Mouse (Mus musculus) ovary, postnatal 14 days (tissue): ENCODE measurements around the gene Ankrd28.

Experiments used
- DNase-seq: peaks from one replicate; pipeline ENCODE4 v3.0.0; 2022; ENCODE audit warnings: low spot score

Ankrd28 gene

DNA sequence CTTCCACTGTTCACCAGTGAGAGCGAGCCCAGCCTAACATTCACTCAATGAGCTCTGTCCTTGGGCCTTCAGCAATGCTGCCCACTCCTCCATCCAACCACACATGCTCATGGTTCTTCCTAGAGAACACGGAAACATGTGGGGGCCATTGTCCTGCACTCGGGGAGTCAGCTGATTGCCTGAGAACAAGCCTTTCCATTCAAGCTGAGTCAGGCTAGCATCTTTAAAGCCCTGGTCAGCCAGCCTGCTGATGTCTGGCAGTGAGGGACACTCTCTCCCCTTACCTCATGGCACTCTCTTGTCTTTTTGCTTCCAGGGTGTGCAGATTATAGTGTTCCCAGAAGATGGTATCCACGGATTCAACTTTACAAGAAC is 164.9 kb downstream of the Ankrd28 start:
- DNase-seq: no peak

DNA sequence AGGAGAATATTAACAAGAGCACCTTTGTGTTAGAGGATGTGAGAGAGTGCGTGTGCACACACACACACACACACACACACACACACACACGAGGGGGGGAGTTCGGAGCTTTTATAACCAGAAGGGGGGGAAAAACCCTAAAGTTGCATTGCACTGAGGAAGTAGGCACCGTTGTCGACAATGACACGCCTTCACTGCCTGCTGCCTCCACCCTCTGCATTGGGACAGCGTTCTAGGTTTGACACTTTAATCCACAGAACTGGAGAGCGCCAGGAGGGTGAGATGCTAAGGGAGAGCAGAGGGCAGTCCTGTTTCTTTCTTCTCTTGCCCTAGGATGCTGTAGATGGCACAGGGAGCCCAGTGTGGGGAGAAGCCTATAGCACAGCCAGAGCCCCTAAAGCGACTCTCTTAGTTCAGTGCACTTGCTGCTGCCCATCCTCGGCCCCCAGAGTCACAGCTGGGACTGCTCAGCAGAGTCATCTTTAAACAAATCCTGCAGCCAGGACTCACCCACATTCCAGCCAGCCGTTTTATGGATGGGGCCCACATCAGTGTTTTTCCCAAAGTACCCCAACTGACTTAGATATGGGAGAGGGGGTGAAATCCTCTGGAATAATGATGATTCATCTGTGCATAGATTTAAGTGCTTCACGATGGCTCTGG is 165.4 kb downstream of the Ankrd28 start:
- no peak for DNase-seq

DNA sequence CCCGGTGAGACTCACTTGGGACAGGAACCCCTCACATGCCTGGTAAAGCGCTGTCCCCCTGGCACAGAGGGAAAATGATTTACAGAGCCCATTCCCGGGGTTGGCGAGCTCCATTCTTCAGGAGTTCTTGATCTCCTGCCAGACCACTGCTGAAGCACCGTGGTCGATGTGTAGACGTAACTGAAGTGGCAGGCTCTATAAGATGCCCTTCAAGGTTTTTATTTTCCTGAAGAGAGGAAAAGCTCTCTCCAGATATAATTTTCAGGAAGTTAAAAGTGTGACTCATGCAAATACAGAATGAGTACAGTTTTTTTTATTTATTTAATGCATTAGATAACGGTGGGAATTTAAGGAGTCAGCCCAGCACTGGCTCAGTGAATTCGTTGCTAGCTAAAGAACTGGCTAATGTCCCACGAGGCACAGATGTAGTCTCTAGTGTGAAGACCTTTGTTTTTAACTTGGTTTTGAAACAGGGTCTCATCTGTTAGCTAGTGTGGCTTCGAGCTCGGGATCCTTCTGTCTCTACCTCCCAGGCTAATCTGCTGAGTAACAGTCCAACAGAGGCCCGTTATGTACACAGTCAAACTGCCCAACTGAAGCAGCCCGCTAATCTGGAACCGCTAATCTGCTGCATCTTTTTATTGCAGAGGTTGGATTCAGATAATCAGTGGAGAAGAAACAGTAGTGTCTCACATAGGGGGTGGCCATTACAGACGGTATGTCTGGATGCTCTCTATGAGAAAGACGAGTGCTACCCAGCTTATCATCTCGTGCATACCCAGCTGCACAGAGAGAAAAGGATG is 166.2 kb downstream of the Ankrd28 start:
- DNase-seq: no peak

DNA sequence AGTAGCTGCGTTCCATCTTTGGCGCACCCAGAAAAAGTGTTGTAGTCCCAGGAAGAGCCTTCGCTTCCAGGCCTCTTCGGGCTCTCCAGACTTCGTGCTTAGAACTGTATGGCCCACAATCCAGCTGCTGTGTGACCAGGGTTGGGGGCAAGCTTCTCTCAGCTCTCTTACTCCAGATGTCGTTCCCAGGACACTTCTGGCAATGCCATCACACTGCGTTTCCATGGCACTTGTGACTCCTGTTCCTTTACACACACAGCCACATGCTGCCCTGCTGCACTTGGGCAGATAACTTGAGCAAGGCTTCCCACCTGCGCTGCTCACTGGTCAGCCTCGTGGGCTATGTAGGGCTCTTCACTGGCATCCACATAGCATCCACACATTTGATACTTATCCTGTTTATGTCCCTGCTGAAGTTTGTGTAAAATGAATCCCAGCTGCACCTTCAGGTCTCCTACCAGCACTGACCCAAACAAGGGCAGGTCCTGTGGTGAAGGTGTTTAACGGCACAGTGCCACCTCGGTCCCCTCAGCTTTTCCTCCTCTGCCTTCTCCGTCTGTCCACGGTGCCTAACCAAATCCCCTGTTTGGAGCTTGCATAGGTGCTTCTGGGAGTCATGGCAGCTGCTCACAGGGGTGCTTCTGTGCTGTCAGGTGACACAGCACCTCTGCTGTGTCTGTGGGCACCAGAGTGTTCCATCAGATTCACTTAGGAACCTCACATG is 166.9 kb downstream of the Ankrd28 start:
- DNase-seq: no peak

DNA sequence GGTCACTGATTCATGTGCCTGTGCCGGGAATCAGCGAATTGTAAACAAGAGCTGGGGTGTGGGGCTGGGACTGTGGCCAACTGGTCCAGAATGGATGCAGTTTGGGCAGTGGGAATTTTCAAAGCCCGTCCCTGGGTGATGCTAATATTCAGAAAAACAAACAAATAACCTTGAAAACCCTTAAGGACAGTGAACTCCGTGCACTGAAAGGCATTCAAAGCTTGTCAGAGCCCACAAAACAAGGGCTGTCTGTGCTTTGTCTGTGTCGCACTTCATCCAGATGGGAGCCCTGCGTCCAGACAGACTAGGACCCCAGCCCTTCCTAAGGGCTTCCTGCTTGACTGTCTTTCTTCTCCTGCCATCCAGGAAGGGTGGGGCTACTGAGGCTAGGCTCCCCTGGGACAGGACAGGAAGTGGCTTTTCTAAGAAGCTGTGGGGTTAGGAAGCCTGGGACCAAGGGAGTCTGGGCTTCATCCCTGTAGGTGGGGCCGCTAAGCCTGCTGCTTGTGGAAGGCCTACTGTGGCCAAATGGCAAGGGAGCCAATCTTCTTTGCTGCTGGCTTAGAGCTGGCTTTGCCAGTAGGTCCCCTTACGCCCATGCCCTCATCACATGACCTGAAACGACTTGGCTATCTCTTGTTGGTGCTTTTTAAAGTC is 167.8 kb downstream of the Ankrd28 start:
- no peak for DNase-seq

DNA sequence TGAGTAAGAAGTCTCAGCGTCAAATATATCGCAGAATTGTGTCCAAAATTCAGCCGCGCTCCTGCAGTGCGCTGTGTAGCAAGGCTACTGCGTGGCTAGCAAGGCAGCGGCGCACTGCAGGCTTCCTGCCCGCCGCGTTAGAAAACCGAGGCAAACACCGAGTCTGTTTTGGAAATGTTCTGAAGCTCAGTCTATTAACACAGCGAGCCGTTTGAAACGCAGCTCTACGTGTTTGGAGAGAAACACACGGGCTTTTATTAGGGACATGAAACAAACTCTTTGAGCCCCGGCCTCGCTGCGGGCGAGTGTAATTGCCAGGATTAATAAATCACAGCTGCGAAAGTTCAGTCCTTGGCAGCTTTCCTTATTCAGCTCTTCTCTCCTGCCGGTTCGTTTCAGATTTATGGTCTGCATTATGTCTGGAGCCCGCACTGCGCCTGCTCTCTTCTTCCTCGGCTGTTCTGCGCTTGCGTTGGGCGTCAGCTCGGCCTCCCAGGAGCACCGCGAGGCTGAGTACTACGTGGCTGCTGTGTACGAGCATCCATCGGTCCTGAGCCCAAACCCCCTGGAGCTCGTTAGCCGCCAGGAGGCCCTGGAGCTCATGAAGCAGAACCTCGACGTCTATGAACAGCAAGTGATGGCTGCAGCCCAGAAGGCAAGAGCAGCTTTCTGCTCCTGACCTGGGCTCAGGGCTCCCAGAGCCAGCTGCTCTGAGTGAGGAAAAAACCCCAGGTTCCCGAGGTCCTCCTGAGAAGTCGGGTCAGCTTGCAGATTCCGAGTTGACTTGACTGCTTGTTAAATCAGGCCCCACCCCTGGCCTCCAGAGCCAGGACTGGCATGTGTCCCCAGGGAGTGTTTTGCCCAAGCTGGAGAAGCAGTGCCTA is 168.5 kb downstream of the Ankrd28 start:
- peak; percentile 66 for DNase-seq

DNA sequence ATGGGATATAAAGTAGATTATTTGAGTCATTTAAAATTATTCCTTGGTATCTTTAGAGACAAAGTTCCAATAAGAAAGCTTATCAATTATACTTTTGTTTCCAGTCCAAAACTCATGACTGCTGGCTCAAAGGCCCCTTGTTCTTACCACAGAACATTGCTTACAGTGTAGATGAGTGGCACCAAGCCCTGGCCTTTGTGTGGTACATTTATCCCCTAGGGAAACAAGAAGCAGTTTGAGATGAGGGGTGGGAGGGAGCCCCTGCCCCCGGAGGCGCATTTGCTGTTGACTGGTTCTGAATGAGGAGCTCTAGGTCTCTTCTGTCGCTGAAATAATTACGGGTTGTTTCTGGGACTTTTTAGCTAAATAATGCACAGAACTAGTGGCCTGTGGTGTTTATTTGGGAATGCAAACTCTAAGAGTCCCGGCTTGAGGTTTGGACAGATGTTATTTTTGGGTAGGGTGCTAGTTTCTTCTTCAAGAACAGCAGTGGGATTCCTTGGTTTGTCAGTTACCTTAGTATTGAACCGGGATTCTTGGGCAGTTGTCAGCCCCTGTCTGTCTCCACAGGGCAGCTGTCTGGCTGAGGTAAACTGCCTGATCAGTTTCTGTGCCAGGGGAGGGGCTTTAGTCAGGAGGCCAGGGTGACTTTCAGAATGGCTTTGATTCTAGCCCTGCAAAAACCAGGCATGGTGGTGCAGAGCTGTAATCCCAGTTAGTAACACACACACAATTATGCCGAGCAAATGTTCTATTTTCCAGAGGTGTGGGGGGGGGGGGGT is 169.9 kb downstream of the Ankrd28 start:
- no peak for DNase-seq

DNA sequence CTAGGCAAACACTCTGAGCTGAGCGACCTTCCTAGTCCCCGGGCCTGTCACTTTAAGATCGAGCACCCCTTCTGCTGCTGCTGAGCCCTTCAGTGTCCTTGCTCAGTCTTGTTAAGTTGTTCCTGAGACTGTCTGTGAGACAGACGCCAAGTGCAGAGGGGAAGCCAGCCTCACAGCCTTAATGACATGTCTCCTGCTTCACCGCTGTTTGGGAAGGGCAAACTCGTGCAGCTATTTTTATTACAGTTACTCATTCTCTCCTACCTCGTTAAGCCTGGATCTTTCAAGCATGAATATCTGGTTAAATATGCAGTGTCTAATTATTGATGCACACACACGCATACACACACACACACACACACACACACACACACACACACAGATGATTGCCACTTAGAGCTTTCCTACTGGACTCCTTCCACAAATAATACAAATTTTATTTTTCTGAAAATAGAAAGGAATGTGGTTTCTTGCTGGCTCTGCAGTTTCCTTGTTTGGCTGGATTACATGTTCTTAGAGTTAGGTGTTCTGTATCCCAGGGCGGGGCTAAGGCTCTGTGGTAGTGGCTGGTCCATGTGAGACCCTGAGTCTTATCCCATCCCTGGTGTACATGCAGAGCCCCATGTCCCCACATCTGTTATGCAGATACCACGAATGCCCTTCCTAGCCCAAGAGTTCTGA is 170.8 kb downstream of the Ankrd28 start:
- DNase-seq: no peak

DNA sequence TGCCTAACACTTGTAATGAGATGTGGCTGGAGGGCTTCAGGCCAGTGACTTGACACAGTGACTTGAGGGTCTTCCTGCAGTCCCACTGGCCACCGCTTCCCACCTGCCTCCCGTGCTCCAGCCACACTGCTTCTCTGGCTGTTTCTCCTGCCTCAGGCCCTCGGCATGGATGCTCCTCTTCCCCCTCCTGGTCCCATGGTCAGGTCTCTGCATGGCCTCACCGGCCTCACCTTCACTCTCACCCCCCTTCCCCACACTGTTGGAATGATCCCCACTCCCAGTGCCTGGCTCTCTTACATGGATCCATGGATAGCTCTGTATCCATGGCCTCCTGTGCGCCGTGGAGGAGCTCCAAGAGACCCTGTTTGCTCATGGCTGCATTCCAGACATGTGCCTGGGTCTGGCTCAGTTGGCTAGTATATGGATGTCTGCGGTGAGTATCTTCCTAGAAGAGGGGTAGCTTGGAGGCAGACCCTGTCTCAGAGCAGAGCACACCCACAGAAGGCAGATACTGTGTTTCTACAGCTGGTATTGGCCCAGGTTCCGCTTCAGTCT is 172.2 kb downstream of the Ankrd28 start:
- DNase-seq: no peak

DNA sequence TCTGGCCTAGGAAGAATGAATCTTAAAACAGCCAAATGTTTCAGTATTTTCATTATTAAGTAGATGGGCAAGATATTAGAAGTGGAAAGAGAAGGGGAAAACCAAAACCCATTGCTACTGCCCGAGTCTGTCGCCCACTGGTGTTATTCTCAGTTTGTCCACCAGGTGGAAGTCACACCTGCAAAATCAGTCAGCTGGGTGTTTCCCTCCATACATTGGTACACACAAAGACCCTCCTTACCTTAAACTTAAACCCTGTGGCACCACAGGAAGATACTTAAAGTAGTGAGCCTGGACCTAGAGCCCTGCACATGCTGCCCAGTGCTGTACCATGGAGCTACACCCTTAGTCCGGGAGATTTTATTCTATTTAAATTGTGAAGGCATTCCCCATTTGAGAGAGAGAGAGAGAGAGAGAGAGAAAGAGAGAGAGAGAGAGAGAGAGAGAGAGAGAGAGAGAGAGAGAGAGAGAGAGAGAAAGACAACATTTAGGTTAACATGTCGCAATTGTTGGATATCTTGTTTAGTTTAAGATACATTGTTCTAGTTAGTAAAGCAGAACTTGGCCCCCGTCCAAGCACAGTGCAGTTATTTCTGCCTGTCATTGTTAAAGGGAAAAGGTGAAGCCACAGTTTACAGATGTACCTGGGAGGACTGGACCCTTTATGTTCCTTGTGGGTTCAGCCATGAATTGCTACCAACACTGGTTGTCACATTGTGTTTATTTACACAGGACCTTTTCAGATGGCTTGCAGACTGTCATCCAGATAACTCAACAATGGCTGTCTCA is 173.4 kb downstream of the Ankrd28 start:
- peak; percentile 60 for DNase-seq

DNA sequence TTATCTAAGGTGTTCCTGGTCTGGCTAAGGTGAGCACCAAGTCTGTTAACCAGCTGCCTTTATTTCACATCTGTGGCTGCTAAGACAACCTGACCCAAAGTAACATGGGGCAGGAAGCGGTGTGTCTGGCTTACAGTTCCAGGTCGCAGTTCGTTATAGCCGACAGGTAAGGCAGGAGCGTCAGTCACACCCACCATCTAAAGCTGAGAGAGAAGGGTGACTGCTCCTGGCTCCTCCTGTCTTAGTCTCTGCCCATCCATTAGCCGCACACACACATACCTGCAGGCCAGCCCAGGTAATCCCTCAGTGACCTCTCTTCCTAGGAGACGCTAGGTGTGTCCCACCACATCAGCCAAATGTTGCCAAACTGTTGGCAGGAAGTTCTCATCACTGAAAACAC is 174.1 kb downstream of the Ankrd28 start:
- no peak for DNase-seq

DNA sequence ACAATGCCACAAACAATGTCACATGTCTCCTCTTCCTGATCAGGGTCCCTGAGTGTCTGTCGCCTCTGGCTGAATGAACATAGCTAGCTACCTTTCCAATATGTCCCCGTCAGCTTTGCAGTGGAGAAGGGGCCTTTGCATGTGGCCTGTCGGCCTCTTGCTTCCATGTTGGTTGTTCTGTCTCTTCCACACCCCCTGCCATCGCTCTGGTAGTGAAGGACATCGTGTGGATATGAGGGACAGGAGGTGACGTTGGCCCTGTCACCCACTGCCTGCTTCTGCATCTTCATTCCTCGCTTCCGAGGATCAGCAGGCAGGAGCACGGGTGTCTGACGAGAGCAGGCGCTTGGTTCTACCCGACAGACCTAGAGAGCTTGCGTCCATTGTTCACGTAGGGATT is 175.0 kb downstream of the Ankrd28 start:
- DNase-seq: no peak

DNA sequence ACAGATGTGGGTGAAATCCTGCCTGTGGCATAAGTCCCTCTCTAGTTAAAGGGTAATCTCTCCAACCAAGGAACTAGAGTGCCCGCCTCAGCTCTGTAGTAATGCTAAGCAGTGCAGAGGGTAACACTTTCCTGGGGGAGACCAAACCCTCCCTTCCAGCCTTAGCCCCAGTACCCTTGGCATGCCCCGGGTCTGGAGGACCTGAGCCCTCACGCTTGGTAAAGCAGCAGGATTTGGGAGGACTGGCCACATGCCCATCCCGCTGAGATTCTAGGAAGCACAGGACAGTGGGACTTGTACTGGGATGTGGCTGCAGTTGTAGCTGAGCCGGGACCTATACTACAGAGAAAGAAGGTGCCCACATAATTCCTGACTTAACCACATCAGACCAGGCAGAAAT is 175.6 kb downstream of the Ankrd28 start:
- no peak for DNase-seq

DNA sequence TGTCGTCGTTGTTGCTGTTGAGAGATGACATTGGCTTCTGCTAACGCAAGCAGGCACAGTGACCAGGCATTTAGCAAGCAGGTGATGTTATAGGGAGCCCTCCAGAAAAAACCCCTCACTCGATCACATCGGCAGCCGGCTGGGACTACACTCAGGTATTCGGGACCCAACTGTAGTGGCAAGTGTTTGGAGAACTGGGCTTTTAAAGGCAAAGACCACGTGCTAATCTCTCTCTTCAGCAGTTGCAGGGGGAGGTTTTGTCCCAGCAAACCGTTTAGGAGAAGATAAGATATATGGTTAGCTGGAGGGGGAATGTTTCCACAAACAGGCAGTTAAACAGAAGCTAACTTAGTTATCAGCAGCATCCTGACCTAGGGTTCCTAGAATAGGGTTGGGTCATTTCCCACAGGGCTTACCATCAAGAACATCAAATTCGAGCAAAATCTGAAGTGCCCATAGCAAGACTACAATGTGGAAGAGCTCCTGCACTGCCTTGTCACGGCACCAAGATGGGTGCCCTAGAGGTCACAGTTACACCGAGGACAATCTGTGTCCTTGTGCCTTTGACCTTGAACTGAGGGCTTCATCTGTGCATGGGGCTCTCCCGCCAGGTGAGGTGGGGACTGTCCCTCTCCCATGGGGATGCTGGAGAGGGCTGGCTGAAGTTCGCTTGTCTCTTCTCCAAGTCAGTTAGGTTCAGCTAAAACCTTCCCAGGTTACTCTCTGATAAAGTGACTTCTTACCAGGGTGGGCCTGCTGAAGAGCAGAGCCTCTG is 177.2 kb downstream of the Ankrd28 start:
- DNase-seq: no peak

DNA sequence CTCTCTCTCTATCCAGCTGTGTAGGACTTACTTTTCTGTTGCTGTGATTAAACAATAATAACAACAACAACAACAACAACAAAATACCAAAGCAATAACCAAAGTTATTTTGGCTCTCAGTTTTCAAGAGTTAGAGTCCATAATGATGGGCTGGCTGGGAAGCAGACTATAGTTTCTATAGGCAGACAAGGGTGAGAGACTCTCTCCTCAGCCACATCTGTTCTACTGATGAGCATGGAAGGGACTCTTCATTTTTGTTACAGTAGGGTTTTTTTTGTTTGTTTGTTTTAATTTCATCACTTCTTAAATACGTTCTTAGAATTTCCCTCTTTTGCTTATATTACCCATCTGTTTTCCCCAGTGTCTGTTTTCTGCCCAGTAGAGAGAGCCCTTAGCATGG is 177.8 kb downstream of the Ankrd28 start:
- DNase-seq: no peak

DNA sequence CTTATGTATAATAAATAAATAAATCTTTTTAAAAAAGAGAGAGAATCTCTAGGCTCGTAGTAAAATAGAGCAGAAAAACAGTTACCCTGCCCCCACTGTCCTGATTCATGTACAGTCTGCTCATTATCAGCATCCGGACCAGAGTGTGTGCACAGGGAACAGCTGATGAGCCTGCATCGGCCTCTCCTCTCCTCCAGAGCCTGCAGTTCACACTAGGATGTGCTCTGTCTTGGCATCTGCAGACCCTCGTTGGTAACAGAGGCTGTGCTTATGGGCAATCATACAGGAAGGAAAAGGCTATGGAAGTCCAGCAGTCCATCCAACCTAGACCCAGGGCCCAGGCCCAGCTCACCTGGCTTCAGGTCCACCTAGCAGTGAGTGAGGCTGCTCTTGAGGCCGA is 178.3 kb downstream of the Ankrd28 start:
- DNase-seq: no peak

DNA sequence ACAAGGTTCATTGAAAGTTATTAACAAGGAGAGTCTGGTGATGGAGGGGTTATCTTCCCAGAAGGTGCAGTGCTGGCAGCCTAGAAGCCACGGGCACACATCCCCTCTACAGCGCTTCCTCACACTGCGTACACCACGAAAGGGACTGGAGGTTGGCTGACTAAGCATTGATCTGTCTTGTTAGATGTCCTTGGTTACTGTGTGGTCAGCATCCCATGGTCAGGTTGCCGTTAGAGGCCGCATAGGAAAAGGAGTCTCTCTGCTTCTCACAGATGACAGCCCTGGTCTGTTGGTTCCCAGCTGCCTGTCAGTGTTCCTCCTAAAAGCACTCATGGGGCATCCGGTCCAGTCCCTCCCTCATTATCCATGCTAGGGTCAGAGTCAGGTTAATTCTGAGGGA is 179.2 kb downstream of the Ankrd28 start:
- no peak for DNase-seq

DNA sequence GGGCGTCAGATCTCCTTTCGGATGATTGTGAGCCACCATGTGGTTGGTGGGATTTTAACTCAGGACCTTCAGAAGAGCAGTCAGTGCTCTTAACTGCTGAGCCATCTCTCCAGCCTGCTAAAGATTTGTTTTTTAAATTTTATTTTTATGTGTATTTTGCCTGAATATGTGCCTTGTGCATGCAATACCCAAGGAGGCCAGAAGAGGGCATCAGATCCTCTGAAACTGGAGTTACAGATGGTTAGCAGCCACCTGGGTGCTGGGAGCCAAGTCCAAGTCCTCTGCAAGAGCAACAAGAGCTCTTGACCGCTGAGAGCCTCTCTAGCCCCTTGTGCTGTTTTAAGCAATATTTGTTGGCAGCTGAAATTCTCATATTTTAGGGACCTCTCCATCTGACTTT is 180.1 kb downstream of the Ankrd28 start:
- DNase-seq: no peak
